Comparison of ENCODE assay signal across 8 mouse cellular contexts in genomic region chr4:134975261-134975928, GRCm38 (mm10). TPM values are rescaled to one million over a fixed set of nuclear protein-coding genes. Genes with fewer than 3 reads are reported as not detected.
DNase-seq lines count a peak whose midpoint lies in the region; ATAC-seq and TF ChIP-seq lines count a peak whose summit lies in the region.

No protein-coding gene starts in this region.

- H3K27ac ChIP-seq in kidney, embryonic 14.5 days (ENCODE audit: low read depth, low read length), result 0 out of 2 replicates have a peak overlapping the region, but pooled peaks have one; percentile 13
- H3K27ac ChIP-seq in CH12.LX (ENCODE audit: insufficient read depth, low read depth), result no peak overlapping the region
- peak overlapping the region; percentile 78 for H3K27ac ChIP-seq in embryonic facial prominence, embryonic 13.5 days
- peak overlapping the region; percentile 56; the same call in 1 of the 2 replicates for H3K27ac ChIP-seq in limb, embryonic 13.5 days

- no peaks in the 10 kb centered on the region for H3K27me3 ChIP-seq in kidney, embryonic 14.5 days (ENCODE audit: control insufficient read depth, insufficient read depth, low read length)
- peaks cover 31% of the 10 kb centered on the region for H3K27me3 ChIP-seq in CH12.LX (replicated peaks)
- H3K27me3 ChIP-seq in embryonic facial prominence, embryonic 13.5 days, result no peaks in the 10 kb centered on the region
- no peaks in the 10 kb centered on the region; the same call in 1 of the 2 replicates for H3K27me3 ChIP-seq in limb, embryonic 13.5 days

- DNase-seq in kidney, adult 11 months, result no peak
- DNase-seq in CH12.LX (ENCODE audit: extremely low read depth), result no peak
- DNase-seq in layer of hippocampus, postnatal 36 days, result no peak
- DNase-seq in gastrocnemius, postnatal 4 days (ENCODE audit: low spot score in 2 of 2), result no peak
- no peak for DNase-seq in gastrocnemius, postnatal 14 days

- no peaks in the 10 kb centered on the region for H3K36me3 ChIP-seq in kidney, embryonic 14.5 days (ENCODE audit: control insufficient read depth, insufficient read depth, low read length)
- H3K36me3 ChIP-seq in CH12.LX (replicated peaks in 1 of 2; ENCODE audit: control insufficient read depth in 1 of 2, insufficient read depth in 1 of 2, low read length in 1 of 2), result no peaks in the 10 kb centered on the region
- no peaks in the 10 kb centered on the region for H3K36me3 ChIP-seq in embryonic facial prominence, embryonic 13.5 days
- no peaks in the 10 kb centered on the region for H3K36me3 ChIP-seq in limb, embryonic 13.5 days

- 32% methylated on average over 14 of the region's 14 CpGs for WGBS in kidney, embryonic 14.5 days
- 18% methylated on average over 14 of the region's 14 CpGs for WGBS in embryonic facial prominence, embryonic 13.5 days
- 22% methylated on average over 14 of the region's 14 CpGs for WGBS in limb, embryonic 13.5 days

- H3K4me2 ChIP-seq in kidney, embryonic 14.5 days (replicated peaks; ENCODE audit: low read depth, low read length), result no peak overlapping the region
- H3K4me2 ChIP-seq in CH12.LX (ENCODE audit: insufficient read depth, low read depth, poor library complexity, severe bottlenecking), result no peak overlapping the region
- H3K4me2 ChIP-seq in embryonic facial prominence, embryonic 13.5 days, result peak overlapping the region; percentile 40
- H3K4me2 ChIP-seq in limb, embryonic 13.5 days (replicated peaks), result 0 out of 2 replicates have a peak overlapping the region, but pooled peaks have one; percentile 2

- no peak for TF ChIP-seq POLR2A in CH12.LX (IDR thresholded peaks at IDR 0.05; ENCODE audit: low read depth, low read length)

- TF ChIP-seq CTCF in CH12.LX (conservative IDR thresholded peaks at IDR 0.05 in 1 of 2, IDR thresholded peaks at IDR 0.05 in 1 of 2; ENCODE audit: low read depth in 2 of 2, low read length in 2 of 2), result peak; percentile 14 to 35; a peak in 1 of 4 replicates

- in situ Hi-C loops in CH12.LX (cut with MboI; ENCODE audit: low pct_ligation_motif_present, low pct_unique_long_range_greater_than_20kb, low sequenced_read_pairs), result no loop called here

- H3K9ac ChIP-seq in kidney, embryonic 14.5 days (ENCODE audit: low read depth, low read length), result no peak overlapping the region
- H3K9ac ChIP-seq in CH12.LX (ENCODE audit: insufficient read depth, low read depth), result no peak overlapping the region
- peak overlapping the region; percentile 54; the same call in 1 of the 2 replicates for H3K9ac ChIP-seq in embryonic facial prominence, embryonic 13.5 days
- no peak overlapping the region for H3K9ac ChIP-seq in limb, embryonic 13.5 days

- no peak for TF ChIP-seq RAD21 in CH12.LX (IDR thresholded peaks at IDR 0.05; ENCODE audit: low read depth, low read length)

- dilution Hi-C loops in CH12.LX (cut with MboI; ENCODE audit: extremely low pct_ligation_motif_present, extremely low pct_unique_long_range_greater_than_20kb, low sequenced_read_pairs), result no loop called here

- H3K79me2 ChIP-seq in CH12.LX (replicated peaks; ENCODE audit: control insufficient read depth, extremely low read depth, insufficient read depth, poor library complexity, severe bottlenecking), result no peaks in the 10 kb centered on the region

- ATAC-seq in kidney, embryonic 14.5 days (ENCODE audit: low FRiP score, low TSS enrichment), result 0 out of 2 replicates have a peak, but pooled peaks have one; percentile 43
- ATAC-seq in embryonic facial prominence, embryonic 13.5 days (ENCODE audit: insufficient number of reproducible peaks, insufficient read depth, low FRiP score, low TSS enrichment, low read depth), result peak; percentile 81
- ATAC-seq in limb, embryonic 13.5 days (ENCODE audit: low FRiP score, low read depth), result peak; percentile 60

- no peak for TF ChIP-seq EP300 in CH12.LX (IDR thresholded peaks at IDR 0.05; ENCODE audit: low read length)

- intact Hi-C loops in gastrocnemius, postnatal 14 days (cut with DNase I; ENCODE audit: low total_unique reads), result no loop called here

- H3K4me1 ChIP-seq in kidney, embryonic 14.5 days (ENCODE audit: control insufficient read depth, insufficient read depth, low read length), result no peaks in the 10 kb centered on the region
- H3K4me1 ChIP-seq in CH12.LX (ENCODE audit: control insufficient read depth in 1 of 2, insufficient read depth in 2 of 2), result no peaks in the 10 kb centered on the region
- peaks cover 17% of the 10 kb centered on the region for H3K4me1 ChIP-seq in embryonic facial prominence, embryonic 13.5 days
- peaks cover 24% of the 10 kb centered on the region for H3K4me1 ChIP-seq in limb, embryonic 13.5 days

- no peak overlapping the region for H3K4me3 ChIP-seq in kidney, embryonic 14.5 days (ENCODE audit: low read length)
- no peak overlapping the region for H3K4me3 ChIP-seq in CH12.LX (replicated peaks in 1 of 3; ENCODE audit: low read depth in 2 of 3, low read length in 2 of 3, poor library complexity in 1 of 3)
- H3K4me3 ChIP-seq in embryonic facial prominence, embryonic 13.5 days, result no peak overlapping the region
- no peak overlapping the region for H3K4me3 ChIP-seq in limb, embryonic 13.5 days

- no peaks in the 10 kb centered on the region; the same call in 1 of the 2 replicates for H3K9me3 ChIP-seq in kidney, embryonic 14.5 days (ENCODE audit: control insufficient read depth, low read length)
- H3K9me3 ChIP-seq in CH12.LX (replicated peaks; ENCODE audit: low read length), result peaks cover 3% of the 10 kb centered on the region
- no peaks in the 10 kb centered on the region; the same call in 1 of the 2 replicates for H3K9me3 ChIP-seq in embryonic facial prominence, embryonic 13.5 days
- peaks cover 5% of the 10 kb centered on the region for H3K9me3 ChIP-seq in limb, embryonic 13.5 days

TF ChIP-seq in CH12.LX, 34 proteins besides CTCF, POLR2A, EP300 and RAD21:
- TF ChIP-seq MAZ (IDR thresholded peaks at IDR 0.05; ENCODE audit: low read depth, low read length) (no peak), GABPA (IDR thresholded peaks at IDR 0.05; ENCODE audit: insufficient replicate concordance, low read depth, low read length) (no peak), ETS1 (conservative IDR thresholded peaks at IDR 0.05; ENCODE audit: low read depth, low read length) (no peak), SMC3 (IDR thresholded peaks at IDR 0.05; ENCODE audit: low read depth, low read length) (no peak), NELFE (IDR thresholded peaks at IDR 0.05; ENCODE audit: low read depth, low read length) (no peak), USF2 (conservative IDR thresholded peaks at IDR 0.05; ENCODE audit: low read depth, low read length) (no peak), MAFK (IDR thresholded peaks at IDR 0.05; ENCODE audit: insufficient replicate concordance, low read length) (no peak), MXI1 (IDR thresholded peaks at IDR 0.05; ENCODE audit: low read depth, low read length) (no peak), TCF12 (IDR thresholded peaks at IDR 0.05; ENCODE audit: low read depth, low read length) (no peak), ZNF384 (IDR thresholded peaks at IDR 0.05; ENCODE audit: low read depth, low read length) (no peak), MYC (IDR thresholded peaks at IDR 0.05; ENCODE audit: low read depth, low read length) (no peak), JUND (conservative IDR thresholded peaks at IDR 0.05; ENCODE audit: low read depth, low read length) (no peak), PAX5 (IDR thresholded peaks at IDR 0.05; ENCODE audit: low read length) (no peak), ZC3H11A (IDR thresholded peaks at IDR 0.05; ENCODE audit: low read depth, low read length) (no peak), ZKSCAN1 (IDR thresholded peaks at IDR 0.05; ENCODE audit: borderline replicate concordance, low read depth, low read length) (no peak), KAT2A (IDR thresholded peaks at IDR 0.05; ENCODE audit: insufficient replicate concordance, low read length) (no peak), NRF1 (IDR thresholded peaks at IDR 0.05; ENCODE audit: low read depth, low read length) (no peak), JUN (IDR thresholded peaks at IDR 0.05; ENCODE audit: insufficient read depth, low read depth, low read length) (no peak)

RNA-seq across cellular contexts. Expression of gene Syf2, which starts 44.7 kb away (rescaled TPM):
- polyA plus RNA-seq in kidney, embryonic 14.5 days (2014; fragmentation: Nextera tagmentation; extraction: Ambion mirVana), result 77.3 and 90.1 TPM in 2 replicates
- total RNA-seq in CH12.LX (2012; rRNA removed) (59.2 and 63.5 TPM in 2 replicates), CH12.LX (2014; rRNA removed) (77.1 and 93.8 TPM in 2 replicates)
- 76.1 and 89.0 TPM in 2 replicates for polyA plus RNA-seq in CH12.LX (2012; ENCODE audit: insufficient read length, low read depth)
- polyA plus RNA-seq in embryonic facial prominence, embryonic 13.5 days (2015; fragmentation: Nextera tagmentation; extraction: Ambion mirVana), result 78.7 and 88.4 TPM in 2 replicates
- polyA plus RNA-seq in limb, embryonic 13.5 days (2015; fragmentation: Nextera tagmentation; extraction: Ambion mirVana), result 73.4 and 75.5 TPM in 2 replicates
- 10 to 100 TPM; 48.1 to 51.9 TPM for total RNA-seq in layer of hippocampus, postnatal 36 days (2021)
- total RNA-seq in gastrocnemius, postnatal 4 days (2021), result 10 to 100 TPM; 48.2 to 53.3 TPM
- total RNA-seq in gastrocnemius, postnatal 14 days (2021), result 10 to 100 TPM; 34.1 to 39.6 TPM

RNA-seq across cellular contexts. Expression of gene Rsrp1, which starts 52.0 kb away (rescaled TPM):
- 339 and 370 TPM in 2 replicates for polyA plus RNA-seq in kidney, embryonic 14.5 days (2014; fragmentation: Nextera tagmentation; extraction: Ambion mirVana)
- 61.3 and 71.9 TPM in 2 replicates for total RNA-seq in CH12.LX (2012; rRNA removed)
- 51.2 and 62.7 TPM in 2 replicates for total RNA-seq in CH12.LX (2014; rRNA removed)
- 69.4 and 86.8 TPM in 2 replicates for polyA plus RNA-seq in CH12.LX (2012; ENCODE audit: insufficient read length, low read depth)
- polyA plus RNA-seq in embryonic facial prominence, embryonic 13.5 days (2015; fragmentation: Nextera tagmentation; extraction: Ambion mirVana), result 512 and 574 TPM in 2 replicates
- polyA plus RNA-seq in limb, embryonic 13.5 days (2015; fragmentation: Nextera tagmentation; extraction: Ambion mirVana), result 523 and 552 TPM in 2 replicates
- total RNA-seq in layer of hippocampus, postnatal 36 days (2021), result 100 to 1,000 TPM; 238 to 257 TPM
- 100 to 1,000 TPM; 115 to 148 TPM for total RNA-seq in gastrocnemius, postnatal 4 days (2021)
- total RNA-seq in gastrocnemius, postnatal 14 days (2021), result 100 to 1,000 TPM in 1 of 2 experiments, 10 to 100 TPM in 1; 76.9 to 163 TPM

Comparison
In these comparisons a context has a peak if more than half of its experiments do, and no peak if none do; other contexts are left out.
1. H3K4me2 ChIP-seq: peak in embryonic facial prominence, embryonic 13.5 days (single experiment) and limb, embryonic 13.5 days (single experiment); none in kidney, embryonic 14.5 days (single experiment) and CH12.LX (single experiment).
2. Peak in every context shown above with its lines, with median percentiles within 50 percentile points of each other: ATAC-seq.